Mouse (Mus musculus) hindbrain, postnatal 0 days (tissue): ENCODE measurements at regions not wholly inside any gene's neighbourhood (a gene's known extent, or its start where the extent isn't known, plus 50 kb on each side); places are given as distances from the start of the nearest gene placed in this dataset.

Source experiments
- ATAC-seq: fragments of 200-750 bp; cut with Nextera tagmentation; 2 replicates; pipeline ENCODE4 v1.8.0; 2017; ENCODE audit warnings: mild to moderate bottlenecking, moderate TSS enrichment, moderate library complexity
- DNase-seq: peaks from one replicate; pipeline ENCODE4 v3.0.0-alpha.2; 2015; ENCODE audit warnings: low spot score
- H3K27ac ChIP-seq: fragments of 300-500 bp; sonication (generic); 2 replicates; pipeline ENCODE4 v1.5.1; 2014; ENCODE audit warnings: mild to moderate bottlenecking
- H3K27me3 ChIP-seq: fragments of 300-500 bp; sonication (generic); 2 replicates; pipeline ENCODE4 v1.6.1; 2014; ENCODE audit warnings: low read length, mixed read lengths; ENCODE audit not compliant: insufficient read depth
- H3K36me3 ChIP-seq: fragments of 300-500 bp; sonication (generic); 2 replicates; pipeline ENCODE4 v1.6.1; 2014; ENCODE audit warnings: low read length, mixed read lengths; ENCODE audit not compliant: insufficient read depth
- H3K4me1 ChIP-seq: fragments of 300-500 bp; sonication (generic); 2 replicates; pipeline ENCODE4 v1.6.1; 2014; ENCODE audit warnings: antibody characterized with exemption, low read length, mixed read lengths; ENCODE audit not compliant: insufficient read depth
- H3K4me2 ChIP-seq: fragments of 300-500 bp; sonication (generic); 2 replicates; pipeline ENCODE4 v1.6.1; 2014; ENCODE audit warnings: low read depth, mild to moderate bottlenecking, low read length, moderate library complexity, mixed read lengths
- H3K4me3 ChIP-seq: fragments of 300-500 bp; sonication (generic); 2 replicates; pipeline ENCODE4 v1.5.1; 2014; ENCODE audit warnings: low read length
- H3K9ac ChIP-seq: fragments of 300-500 bp; sonication (generic); replicated peaks from 2 replicates; pipeline ENCODE4 v1.6.1; 2014; ENCODE audit warnings: mild to moderate bottlenecking, low read length, moderate library complexity, mixed read lengths
- H3K9me3 ChIP-seq: fragments of 300-500 bp; sonication (generic); 2 replicates; pipeline ENCODE4 v1.6.1; 2016; ENCODE audit warnings: low read length, mixed read lengths
- CTCF ChIP-seq: IDR thresholded peaks from 2 replicates; pipeline ENCODE4 v1.5.1; 2016; ENCODE audit warnings: antibody characterized with exemption, control low read depth, low read depth
- WGBS: fragments of 180-500 bp; shearing (Covaris S2); extraction: QIAGEN DNeasy Blood & Tissue Kit; methylation state at CpG from one replicate; pipeline ENCODE4 v1.1.7; 2014; 5-methylcytosine and 5-hydroxymethylcytosine counted together

- Histone ChIP-seq H3K9me3 (no peaks in the 10 kb centered on the region), H3K4me2 (no peak overlapping the region), H3K4me1 (no peaks in the 10 kb centered on the region), H3K9ac (no peak overlapping the region), H3K4me3 (no peak overlapping the region), H3K27me3 (no peaks in the 10 kb centered on the region), H3K36me3 (no peaks in the 10 kb centered on the region), H3K27ac (no peak overlapping the region)
- TF ChIP-seq CTCF = no peak
- DNase-seq (no peak), ATAC-seq (no peak)
Measured at GRCm38 (mm10) chr3:21149618-21150017, 782.6 kb upstream of the Agtr1b start.

DNA sequence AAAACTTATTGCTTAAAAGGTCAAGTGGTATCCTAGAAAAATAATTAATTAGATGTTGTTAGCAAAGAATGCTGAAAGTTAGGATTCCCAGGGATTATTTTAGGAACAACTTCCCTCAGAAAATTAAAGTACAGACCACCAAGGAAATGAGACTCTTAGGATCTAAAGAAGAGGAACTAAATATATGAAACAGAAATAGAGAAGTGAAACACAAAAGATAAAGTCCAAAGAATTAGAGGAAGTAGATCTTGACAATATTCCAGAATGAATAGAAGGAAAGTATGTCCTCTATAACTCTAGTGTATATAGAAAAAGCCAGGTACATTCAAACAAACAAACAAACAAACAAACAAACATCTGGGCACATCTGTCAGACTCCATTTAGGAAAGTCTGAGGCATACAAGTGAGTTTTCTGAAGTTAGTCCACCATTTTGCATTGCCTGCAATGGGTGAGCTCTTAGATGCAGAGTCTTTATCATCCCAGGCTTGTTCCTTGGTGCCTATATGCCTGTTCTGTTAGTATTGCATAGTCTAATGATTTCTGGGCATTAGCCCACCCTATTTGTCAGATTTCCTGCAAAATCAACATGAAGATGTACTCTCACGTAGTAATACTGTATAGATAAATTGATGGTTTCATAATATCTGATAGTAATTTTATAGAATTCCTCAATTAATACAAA, 762.0 kb upstream of the Agtr1b start:
- H3K4me2 ChIP-seq = no peak overlapping the region
- DNase-seq (no peak), ATAC-seq (no peak)
- TF ChIP-seq CTCF = no peak
- no peaks in the 10 kb centered on the region for H3K4me1 ChIP-seq
- no peak overlapping the region for H3K4me3 ChIP-seq
- H3K36me3 ChIP-seq = no peaks in the 10 kb centered on the region
- H3K27ac ChIP-seq = no peak overlapping the region
- no peaks in the 10 kb centered on the region for H3K27me3 ChIP-seq
- H3K9me3 ChIP-seq = no peaks in the 10 kb centered on the region
- WGBS = 93% methylated on average over 1 of the region's 1 CpGs
- no peak overlapping the region for H3K9ac ChIP-seq

GRCm38 (mm10) chr3:21126191-21126590, 759.2 kb upstream of the Agtr1b start:
- no peak for TF ChIP-seq CTCF
- no peak overlapping the region for H3K27ac ChIP-seq
- no peak overlapping the region for H3K4me2 ChIP-seq
- no peaks in the 10 kb centered on the region for H3K9me3 ChIP-seq
- H3K36me3 ChIP-seq = no peaks in the 10 kb centered on the region
- H3K4me3 ChIP-seq = no peak overlapping the region
- no peaks in the 10 kb centered on the region for H3K4me1 ChIP-seq
- H3K27me3 ChIP-seq = no peaks in the 10 kb centered on the region
- ATAC-seq (no peak), DNase-seq (no peak)
- no peak overlapping the region for H3K9ac ChIP-seq

GRCm38 (mm10) chr3:21118164-21118902, 751.4 kb upstream of the Agtr1b start:
- no peak for TF ChIP-seq CTCF
- H3K27me3 ChIP-seq = no peaks in the 10 kb centered on the region
- H3K4me3 ChIP-seq = no peak overlapping the region
- H3K4me2 ChIP-seq = no peak overlapping the region
- no peaks in the 10 kb centered on the region for H3K36me3 ChIP-seq
- no peak overlapping the region for H3K27ac ChIP-seq
- WGBS = 78% methylated on average over 1 of the region's 1 CpGs
- no peaks in the 10 kb centered on the region for H3K4me1 ChIP-seq
- DNase-seq = no peak
- ATAC-seq = no peak
- no peaks in the 10 kb centered on the region for H3K9me3 ChIP-seq
- no peak overlapping the region for H3K9ac ChIP-seq

GRCm38 (mm10) chr3:21111735-21112518, 745.0 kb upstream of the Agtr1b start:
- Histone ChIP-seq H3K9ac (no peak overlapping the region), H3K4me2 (no peak overlapping the region), H3K4me3 (no peak overlapping the region), H3K36me3 (no peaks in the 10 kb centered on the region), H3K27me3 (no peaks in the 10 kb centered on the region), H3K9me3 (no peaks in the 10 kb centered on the region), H3K4me1 (no peaks in the 10 kb centered on the region), H3K27ac (no peak overlapping the region)
- no peak for TF ChIP-seq CTCF
- 75% methylated on average over 1 of the region's 1 CpGs for WGBS
- no peak for ATAC-seq
- no peak for DNase-seq

- no peak for ATAC-seq
- no peak for TF ChIP-seq CTCF
Measured at GRCm38 (mm10) chr3:21090206-21090605, 723.2 kb upstream of the Agtr1b start.

More at GRCm38 (mm10) chr3:21090206-21090605, 723.2 kb upstream of the Agtr1b start:
- no peak for DNase-seq
- no peak overlapping the region for H3K27ac ChIP-seq
- no peaks in the 10 kb centered on the region for H3K4me1 ChIP-seq
- no peak overlapping the region for H3K4me3 ChIP-seq
- H3K27me3 ChIP-seq = no peaks in the 10 kb centered on the region
- no peak overlapping the region for H3K9ac ChIP-seq
- H3K36me3 ChIP-seq = no peaks in the 10 kb centered on the region
- no peaks in the 10 kb centered on the region for H3K9me3 ChIP-seq
- H3K4me2 ChIP-seq = no peak overlapping the region
